Mouse (Mus musculus) CH12.LX (cell line): ENCODE data around the gene Cilp2. TPM values are rescaled to one million over a fixed set of nuclear protein-coding genes. Genes with fewer than 3 reads are reported as not detected.
A peak's percentile ranks its signal among the peaks of the same experiment; 100 is the strongest.

ENCODE experiments used
- DNase-seq: peaks from one replicate; pipeline ENCODE4 v3.0.0-alpha.2; 2013; ENCODE audit errors: extremely low read depth
- H3K27ac ChIP-seq: 2 replicates; pipeline ENCODE4 v1.5.1; 2012; ENCODE audit warnings: low read depth, mild to moderate bottlenecking, control low read depth, moderate library complexity; ENCODE audit not compliant: insufficient read depth
- H3K27me3 ChIP-seq: replicated peaks from 2 replicates; pipeline ENCODE3; 2012; ENCODE audit warnings: inconsistent platforms
- H3K36me3 ChIP-seq, 2 experiments: replicated peaks in 1 of 2; 2 replicates each; pipeline versions ENCODE3 to v1.6.1; 2012; ENCODE audit warnings: inconsistent platforms in 1 of 2, low read length in 1 of 2, mild to moderate bottlenecking in 1 of 2, mixed read lengths in 1 of 2, moderate library complexity in 1 of 2; ENCODE audit not compliant: control insufficient read depth in 1 of 2, insufficient read depth in 1 of 2
- H3K4me1 ChIP-seq, 2 experiments: 2 replicates each; pipeline ENCODE4 v1.6.1; 2012; ENCODE audit warnings: inconsistent platforms in 1 of 2, moderate library complexity in 1 of 2; ENCODE audit not compliant: insufficient read depth in 2 of 2, control insufficient read depth in 1 of 2
- H3K4me2 ChIP-seq: 2 replicates; pipeline ENCODE4 v1.6.1; 2012; ENCODE audit warnings: low read depth, mild to moderate bottlenecking, control low read depth; ENCODE audit not compliant: poor library complexity, insufficient read depth, severe bottlenecking
- H3K4me3 ChIP-seq, 3 experiments: fragments of 150-350 bp in 1 of 3; sonication (generic) in 1 of 3; replicated peaks in 1 of 3; 2 replicates each; pipeline versions ENCODE3 to v1.5.1; 2011 to 2012; ENCODE audit warnings: low read depth in 2 of 3, low read length in 2 of 3, mild to moderate bottlenecking in 2 of 3, moderate library complexity in 2 of 3, control low read depth in 1 of 3, improper control_type of control experiment in 1 of 3, inconsistent platforms in 1 of 3, mixed read lengths in 1 of 3; ENCODE audit not compliant: poor library complexity in 1 of 3
- H3K79me2 ChIP-seq: replicated peaks from 2 replicates; pipeline ENCODE4 v1.6.1; 2012; ENCODE audit warnings: mild to moderate bottlenecking, moderate library complexity; ENCODE audit not compliant: control insufficient read depth, poor library complexity, insufficient read depth, severe bottlenecking; ENCODE audit errors: extremely low read depth
- H3K9ac ChIP-seq: 2 replicates; pipeline ENCODE4 v1.6.1; 2012; ENCODE audit warnings: low read depth, mild to moderate bottlenecking, control low read depth, moderate library complexity; ENCODE audit not compliant: insufficient read depth
- H3K9me3 ChIP-seq: replicated peaks from 2 replicates; pipeline ENCODE3; 2012; ENCODE audit warnings: low read length, inconsistent platforms, mixed read lengths
- BHLHE40 ChIP-seq: IDR thresholded peaks from 2 replicates; pipeline ENCODE4 v1.6.1; 2011; ENCODE audit warnings: mild to moderate bottlenecking, low read depth, low read length, improper control_type of control experiment
- CTCF ChIP-seq, 2 experiments: IDR thresholded peaks in 1 of 2; conservative IDR thresholded peaks in 1 of 2; 2 replicates each; pipeline ENCODE4 v1.5.1; 2011 to 2012; ENCODE audit warnings: low read depth in 2 of 2, low read length in 2 of 2, improper control_type of control experiment in 1 of 2, inconsistent platforms in 1 of 2, mild to moderate bottlenecking in 1 of 2, moderate library complexity in 1 of 2
- ELF1 ChIP-seq: IDR thresholded peaks from 2 replicates; pipeline ENCODE4 v1.6.1; 2014; ENCODE audit warnings: low read depth, mild to moderate bottlenecking, inconsistent platforms, low read length, improper control_type of control experiment
- EP300 ChIP-seq: IDR thresholded peaks from 2 replicates; pipeline ENCODE4 v1.6.1; 2011; ENCODE audit warnings: low read length, improper control_type of control experiment
- KAT2A ChIP-seq: IDR thresholded peaks from 2 replicates; pipeline ENCODE4 v1.6.1; 2012; ENCODE audit warnings: low read length, improper control_type of control experiment, inconsistent platforms; ENCODE audit not compliant: insufficient replicate concordance
- MAX ChIP-seq: IDR thresholded peaks from 2 replicates; pipeline ENCODE4 v1.6.1; 2011; ENCODE audit warnings: low read length, improper control_type of control experiment
- MXI1 ChIP-seq: IDR thresholded peaks from 2 replicates; pipeline ENCODE4 v1.6.1; 2011; ENCODE audit warnings: mild to moderate bottlenecking, low read depth, low read length, improper control_type of control experiment
- NELFE ChIP-seq: IDR thresholded peaks from 2 replicates; pipeline ENCODE4 v1.6.1; 2011; ENCODE audit warnings: low read depth, low read length, improper control_type of control experiment
- NRF1 ChIP-seq: IDR thresholded peaks from 2 replicates; pipeline ENCODE4 v1.6.1; 2014; ENCODE audit warnings: low read depth, mild to moderate bottlenecking, inconsistent platforms, low read length, improper control_type of control experiment, moderate library complexity
- POLR2A ChIP-seq: IDR thresholded peaks from 2 replicates; pipeline ENCODE4 v1.6.1; 2011; ENCODE audit warnings: low read depth, mild to moderate bottlenecking, improper control_type of control experiment, low read length
- TBP ChIP-seq: conservative IDR thresholded peaks from 2 replicates; pipeline ENCODE4 v1.6.1; 2011; ENCODE audit warnings: low read depth, low read length, improper control_type of control experiment
- TCF12 ChIP-seq: IDR thresholded peaks from 2 replicates; pipeline ENCODE4 v1.6.1; 2014; ENCODE audit warnings: low read depth, mild to moderate bottlenecking, inconsistent platforms, low read length, improper control_type of control experiment
- USF1 ChIP-seq: IDR thresholded peaks from 2 replicates; pipeline ENCODE4 v1.6.1; 2014; ENCODE audit warnings: low read depth, mild to moderate bottlenecking, inconsistent platforms, low read length, improper control_type of control experiment
- USF2 ChIP-seq: conservative IDR thresholded peaks from 2 replicates; pipeline ENCODE4 v1.6.1; 2011; ENCODE audit warnings: low read depth, low read length, improper control_type of control experiment
- ZKSCAN1 ChIP-seq: IDR thresholded peaks from 2 replicates; pipeline ENCODE4 v1.6.1; 2012; ENCODE audit warnings: low read depth, inconsistent platforms, low read length, improper control_type of control experiment, borderline replicate concordance
- ZNF384 ChIP-seq: IDR thresholded peaks from 2 replicates; pipeline ENCODE4 v1.6.1; 2012; ENCODE audit warnings: low read depth, low read length, improper control_type of control experiment, inconsistent platforms
- dilution Hi-C: fragments of 300-500 bp; cut with MboI; formaldehyde crosslinking; loops from 2 replicates; pipeline ENCODE4 v1.14.3; 2020; ENCODE audit warnings: low sequenced_read_pairs; ENCODE audit not compliant: extremely low pct_unique_long_range_greater_than_20kb, extremely low pct_ligation_motif_present
- in situ Hi-C: fragments of 300-500 bp; cut with MboI; formaldehyde crosslinking; loops from 3 replicates; pipeline ENCODE4 v1.14.3; 2019; ENCODE audit warnings: low sequenced_read_pairs, low pct_ligation_motif_present, low pct_unique_long_range_greater_than_20kb, mixed read lengths
- polyA plus RNA-seq: library from polyadenylated mRNA; unstranded; fragments of >175 nt; gene quantifications from 2 replicates; pipeline ENCODE4 v1.2.1, GENCODE M21; 2012; ENCODE audit warnings: low read depth; ENCODE audit not compliant: insufficient read length
- total RNA-seq, 2 experiments: library from RNA; depleted of rRNA; stranded (reverse); fragments of 300-350 nt in 1 of 2; fragments of >200 nt in 1 of 2; gene quantifications; 2 replicates each; pipeline ENCODE4 v1.2.3; 2012 to 2014

Gene Cilp2
- total and polyA plus RNA-seq, 3 experiments, result 0.04 to 0.08 TPM; not detected in 1

DNA sequence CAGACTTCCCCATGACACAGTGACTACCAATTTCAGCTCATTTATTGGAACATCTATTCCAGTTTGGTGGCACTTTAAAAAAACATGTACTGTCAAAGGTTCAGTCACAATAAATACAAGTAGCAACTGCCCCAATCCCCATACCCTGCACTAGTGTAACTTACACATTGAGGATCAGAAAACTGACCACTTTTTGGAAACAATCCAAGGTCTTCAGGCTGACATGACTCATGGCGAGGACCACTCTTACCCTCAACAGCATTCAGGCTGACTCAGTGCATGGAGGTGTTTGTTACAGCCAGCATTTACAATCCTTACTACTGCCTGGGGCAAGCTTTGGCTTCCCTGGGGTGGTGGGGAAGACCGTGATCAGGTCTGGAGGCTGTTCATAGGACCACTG, 19.6 kb upstream of the Cilp2 start:
- no peak overlapping the region for H3K27ac ChIP-seq
- no peak overlapping the region for H3K9ac ChIP-seq
- H3K27me3 ChIP-seq, result no peaks in the 10 kb centered on the region
- no peak for DNase-seq
- no peak overlapping the region for H3K4me3 ChIP-seq
- no peaks in the 10 kb centered on the region for H3K9me3 ChIP-seq
- in situ Hi-C loops (no loop called here), dilution Hi-C loops (no loop called here)
- no peak for TF ChIP-seq ELF1
- TF ChIP-seq TBP, result no peak
- TF ChIP-seq BHLHE40, result no peak
- no peak for TF ChIP-seq USF2
- no peak for TF ChIP-seq ZKSCAN1
- no peak for TF ChIP-seq USF1
- no peak for TF ChIP-seq NRF1
- no peak overlapping the region for H3K4me2 ChIP-seq
- H3K4me1 ChIP-seq, result peaks cover 0 to 12% of the 10 kb centered on the region in 2 experiments; a peak in 3 of 4 replicates
- peaks cover 44 to 54% of the 10 kb centered on the region in 2 experiments for H3K36me3 ChIP-seq
- no peaks in the 10 kb centered on the region for H3K79me2 ChIP-seq

DNA sequence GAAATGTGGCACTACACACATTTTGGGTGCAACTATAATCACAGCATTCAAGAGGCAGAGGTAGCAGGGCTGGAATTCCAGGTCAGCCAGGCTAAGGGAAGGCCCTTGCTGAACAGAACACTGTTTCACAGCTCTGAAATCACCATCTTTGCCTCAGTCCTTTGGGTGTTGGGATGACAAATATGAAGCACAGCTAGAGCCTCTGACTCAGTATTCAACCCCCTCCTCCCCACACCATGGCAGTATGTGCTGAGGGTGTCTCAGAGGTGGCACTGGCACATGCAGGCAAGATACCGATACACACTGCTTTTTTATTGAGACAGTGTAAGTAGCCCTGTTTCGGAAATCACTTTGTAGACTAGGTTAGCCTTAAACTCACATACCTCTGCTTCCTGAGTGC, 18.8 kb upstream of the Cilp2 start:
- Histone ChIP-seq H3K27ac (no peak overlapping the region), H3K9me3 (no peaks in the 10 kb centered on the region), H3K27me3 (no peaks in the 10 kb centered on the region), H3K36me3 (peaks cover 35 to 45% of the 10 kb centered on the region in 2 experiments), H3K4me3 (no peak overlapping the region), H3K4me1 (peaks cover 0 to 12% of the 10 kb centered on the region in 2 experiments; a peak in 3 of 4 replicates), H3K4me2 (no peak overlapping the region), H3K9ac (no peak overlapping the region), H3K79me2 (no peaks in the 10 kb centered on the region)
- DNase-seq, result no peak
- no peak for TF ChIP-seq MAX
- TF ChIP-seq POLR2A, result peak; percentile 11; the same call in 1 of the 2 replicates
- in situ Hi-C loops (no loop called here), dilution Hi-C loops (no loop called here)

DNA sequence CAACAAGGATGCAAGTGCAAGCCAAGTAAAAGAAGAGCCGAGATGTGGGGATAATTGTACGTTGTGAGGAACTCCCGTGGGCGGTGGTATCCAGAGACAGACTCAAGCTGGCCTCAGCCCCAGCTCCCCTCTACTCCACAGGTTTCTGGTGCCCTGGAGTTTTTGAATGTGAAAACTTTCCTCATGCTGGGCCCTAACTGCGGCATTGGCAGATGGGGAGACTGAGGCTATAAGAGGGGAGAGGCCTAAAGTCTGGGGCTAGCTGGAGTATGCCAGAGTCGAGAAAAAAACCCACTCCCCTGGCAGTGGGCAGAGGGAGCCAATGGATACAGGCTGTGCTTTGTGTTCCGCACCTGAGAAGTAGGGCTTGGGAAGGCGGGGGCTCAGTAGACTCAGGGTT, 16.6 kb upstream of the Cilp2 start:
- no peak for DNase-seq
- Histone ChIP-seq H3K4me2 (peak overlapping the region; percentile 77), H3K4me3 (peak overlapping the region in 1 of 3 experiments; percentile 83), H3K79me2 (peaks cover 15% of the 10 kb centered on the region), H3K4me1 (peaks cover 2 to 24% of the 10 kb centered on the region in 2 experiments), H3K27me3 (no peaks in the 10 kb centered on the region), H3K9me3 (no peaks in the 10 kb centered on the region), H3K9ac (peak overlapping the region; percentile 62; the same call in 1 of the 2 replicates), H3K27ac (no peak overlapping the region), H3K36me3 (peaks cover 15 to 34% of the 10 kb centered on the region in 2 experiments)
- no peak for TF ChIP-seq EP300
- TF ChIP-seq CTCF (conservative IDR thresholded peaks at IDR 0.05 in 1 of 2, IDR thresholded peaks at IDR 0.05 in 1 of 2; ENCODE audit: low read depth in 2 of 2, low read length in 2 of 2), result no peak
- no peak for TF ChIP-seq MXI1
- TF ChIP-seq NELFE, result no peak
- no peak for TF ChIP-seq ELF1
- TF ChIP-seq USF1, result no peak
- TF ChIP-seq KAT2A, result no peak
- no peak for TF ChIP-seq TCF12
- no peak for TF ChIP-seq ZNF384
- dilution Hi-C loops, result no loop called here
- in situ Hi-C loops, result no loop called here
